Mouse (Mus musculus) stomach, postnatal 0 days (tissue): Measurements from ENCODE around the gene Fam3c. TPM values are rescaled to one million over a fixed set of nuclear protein-coding genes. Genes with fewer than 3 reads are reported as not detected.

Source experiments
- ATAC-seq: fragments of 200-750 bp; cut with Nextera tagmentation; 2 replicates; pipeline ENCODE4 v1.8.0; 2017; ENCODE audit not compliant: low FRiP score, low TSS enrichment
- DNase-seq: peaks from one replicate; pipeline ENCODE4 v3.0.0-alpha.2; 2016; ENCODE audit warnings: low spot score
- H3K27ac ChIP-seq: fragments of 300-500 bp; sonication (generic); replicated peaks from 2 replicates; pipeline ENCODE4 v1.5.1; 2014; ENCODE audit warnings: mild to moderate bottlenecking, control low read depth
- H3K27me3 ChIP-seq: fragments of 300-500 bp; sonication (generic); 2 replicates; pipeline ENCODE4 v1.6.1; 2014; ENCODE audit warnings: low read length; ENCODE audit not compliant: control insufficient read depth, insufficient read depth
- H3K36me3 ChIP-seq: fragments of 300-500 bp; sonication (generic); 2 replicates; pipeline ENCODE4 v1.6.1; 2014; ENCODE audit warnings: low read length, mixed read lengths; ENCODE audit not compliant: control insufficient read depth, insufficient read depth
- H3K4me1 ChIP-seq: fragments of 300-500 bp; sonication (generic); replicated peaks from 2 replicates; pipeline ENCODE4 v1.6.1; 2014; ENCODE audit warnings: antibody characterized with exemption; ENCODE audit not compliant: control insufficient read depth, insufficient read depth
- H3K4me2 ChIP-seq: fragments of 300-500 bp; sonication (generic); replicated peaks from 2 replicates; pipeline ENCODE4 v1.6.1; 2014; ENCODE audit warnings: low read depth, mild to moderate bottlenecking, control low read depth, moderate library complexity
- H3K4me3 ChIP-seq: fragments of 300-500 bp; sonication (generic); 2 replicates; pipeline ENCODE4 v1.5.1; 2014; ENCODE audit warnings: low read depth, low read length, control low read depth
- H3K9ac ChIP-seq: fragments of 300-500 bp; sonication (generic); 2 replicates; pipeline ENCODE4 v1.6.1; 2014; ENCODE audit warnings: mild to moderate bottlenecking, low read length, control low read depth, mixed read lengths
- H3K9me3 ChIP-seq: fragments of 300-500 bp; sonication (generic); 2 replicates; pipeline ENCODE4 v1.6.1; 2016; ENCODE audit warnings: low read length; ENCODE audit not compliant: control insufficient read depth
- CTCF ChIP-seq: IDR thresholded peaks from 2 replicates; pipeline ENCODE4 v1.5.1; 2016; ENCODE audit warnings: antibody characterized with exemption, low read depth, mild to moderate bottlenecking, moderate library complexity
- EP300 ChIP-seq: optimal IDR thresholded peaks from 2 replicates; pipeline ENCODE3; 2016; ENCODE audit warnings: antibody characterized with exemption
- WGBS: fragments of 180-500 bp; shearing (Covaris S2); extraction: QIAGEN DNeasy Blood & Tissue Kit; methylation state at CpG from one replicate; pipeline ENCODE4 v1.1.7; 2014; 5-methylcytosine and 5-hydroxymethylcytosine counted together
- polyA plus RNA-seq: library from polyadenylated mRNA; unstranded; fragments of >200 nt; fragmentation: Nextera tagmentation; extraction: Ambion mirVana; gene quantifications from 2 replicates; pipeline ENCODE4 v1.2.1, GENCODE M21; 2015

Fam3c gene
- polyA plus RNA-seq, 1 experiment from 2014 or later, result 99.4 TPM

- TF ChIP-seq EP300, result no peak
- TF ChIP-seq CTCF, result no peak
- no peaks in the 10 kb centered on the region for H3K27me3 ChIP-seq
- H3K9me3 ChIP-seq, result no peaks in the 10 kb centered on the region
- 83% methylated on average over 7 of the region's 7 CpGs for WGBS
- ATAC-seq, result no peak
- H3K27ac ChIP-seq, result no peak overlapping the region
- no peak overlapping the region for H3K9ac ChIP-seq
- no peak for DNase-seq
- H3K4me2 ChIP-seq, result no peak overlapping the region
- H3K4me1 ChIP-seq, result no peaks in the 10 kb centered on the region
- H3K4me3 ChIP-seq, result no peak overlapping the region
- no peaks in the 10 kb centered on the region for H3K36me3 ChIP-seq
Observed at GRCm38 (mm10) chr6:22398079-22398774, 42.2 kb upstream of the Fam3c start.

- H3K4me3 ChIP-seq, result no peak overlapping the region
- no peaks in the 10 kb centered on the region for H3K9me3 ChIP-seq
- WGBS, result 30% methylated on average over 3 of the region's 3 CpGs
- H3K4me1 ChIP-seq, result no peaks in the 10 kb centered on the region
- no peak overlapping the region for H3K9ac ChIP-seq
- no peaks in the 10 kb centered on the region for H3K36me3 ChIP-seq
- ATAC-seq (no peak), DNase-seq (no peak)
- no peaks in the 10 kb centered on the region for H3K27me3 ChIP-seq
- TF ChIP-seq EP300 (no peak), CTCF (no peak)
- H3K27ac ChIP-seq, result no peak overlapping the region
- no peak overlapping the region for H3K4me2 ChIP-seq
Observed at GRCm38 (mm10) chr6:22395207-22395606, 39.2 kb upstream of the Fam3c start.

GRCm38 (mm10) chr6:22390654-22391365, 34.8 kb upstream of the Fam3c start:
- H3K4me3 ChIP-seq, result no peak overlapping the region
- no peak for TF ChIP-seq CTCF
- TF ChIP-seq EP300, result no peak

GRCm38 (mm10) chr6:22385254-22385870, 29.3 kb upstream of the Fam3c start:
- H3K27ac ChIP-seq, result no peak overlapping the region
- no peak for ATAC-seq
- no peaks in the 10 kb centered on the region for H3K36me3 ChIP-seq
- no peaks in the 10 kb centered on the region for H3K4me1 ChIP-seq
- WGBS, result 89% methylated on average over 5 of the region's 5 CpGs
- no peaks in the 10 kb centered on the region for H3K27me3 ChIP-seq
- no peaks in the 10 kb centered on the region for H3K9me3 ChIP-seq
- no peak overlapping the region for H3K4me2 ChIP-seq
- no peak overlapping the region for H3K9ac ChIP-seq
- DNase-seq, result no peak
- TF ChIP-seq CTCF (no peak), EP300 (no peak)
- H3K4me3 ChIP-seq, result no peak overlapping the region

More at GRCm38 (mm10) chr6:22390654-22391365, 34.8 kb upstream of the Fam3c start:
- Histone ChIP-seq H3K27ac (no peak overlapping the region), H3K4me1 (no peaks in the 10 kb centered on the region), H3K27me3 (no peaks in the 10 kb centered on the region), H3K9me3 (no peaks in the 10 kb centered on the region), H3K9ac (no peak overlapping the region), H3K36me3 (no peaks in the 10 kb centered on the region), H3K4me2 (no peak overlapping the region)
- DNase-seq (no peak), ATAC-seq (no peak)
- 60% methylated on average over 13 of the region's 13 CpGs for WGBS

DNA sequence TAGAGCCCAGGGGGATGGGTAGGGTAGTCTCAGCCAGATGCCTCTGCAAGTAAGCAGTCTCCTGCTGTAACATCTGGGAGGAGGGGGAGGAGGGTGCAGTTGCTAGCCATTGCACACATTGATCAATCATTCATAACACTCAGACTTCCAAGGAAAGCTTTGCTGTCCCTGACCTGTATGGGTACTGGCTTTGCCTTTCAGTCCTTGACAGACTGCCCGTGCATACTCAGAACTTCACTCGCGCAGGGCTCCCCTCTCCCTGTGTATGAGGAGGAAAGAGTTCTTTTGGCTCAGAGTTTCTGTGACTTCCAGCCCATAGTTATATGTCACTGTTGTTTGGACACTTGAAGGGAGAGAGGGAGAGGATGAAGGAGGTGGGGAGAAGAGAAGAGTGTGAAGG, 24.2 kb upstream of the Fam3c start:
- H3K4me3 ChIP-seq, result no peak overlapping the region
- no peaks in the 10 kb centered on the region for H3K4me1 ChIP-seq
- TF ChIP-seq EP300, result no peak
- no peak for TF ChIP-seq CTCF
- no peaks in the 10 kb centered on the region for H3K27me3 ChIP-seq
- H3K27ac ChIP-seq, result no peak overlapping the region
- no peaks in the 10 kb centered on the region for H3K36me3 ChIP-seq
- DNase-seq, result no peak
- H3K4me2 ChIP-seq, result no peak overlapping the region
- no peaks in the 10 kb centered on the region for H3K9me3 ChIP-seq
- no peak for ATAC-seq
- H3K9ac ChIP-seq, result no peak overlapping the region
- 72% methylated on average over 3 of the region's 3 CpGs for WGBS

DNA sequence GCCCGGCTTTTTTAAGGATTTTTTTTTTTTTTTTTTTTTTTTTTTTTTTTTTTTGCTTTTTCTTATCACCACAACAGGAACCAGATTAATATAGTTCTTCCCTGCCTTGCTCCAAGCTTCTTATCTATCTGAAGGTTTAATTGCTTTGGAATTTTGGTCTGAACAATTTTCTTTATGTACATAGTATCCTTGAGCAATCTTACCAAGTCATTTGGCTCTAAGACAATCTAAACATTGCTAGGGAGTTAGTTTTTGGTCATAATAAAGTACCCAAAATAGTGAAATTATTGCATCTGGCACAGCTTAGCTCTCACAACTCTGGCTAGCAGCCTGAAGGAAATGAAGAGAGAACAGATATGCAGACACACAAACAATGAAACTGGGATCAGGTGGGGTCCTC, 23.8 kb upstream of the Fam3c start:
- no peak for TF ChIP-seq EP300
- TF ChIP-seq CTCF, result no peak
- H3K4me3 ChIP-seq, result no peak overlapping the region
- DNase-seq (no peak), ATAC-seq (no peak)
- H3K4me1 ChIP-seq, result no peaks in the 10 kb centered on the region
- no peak overlapping the region for H3K27ac ChIP-seq
- H3K27me3 ChIP-seq, result no peaks in the 10 kb centered on the region
- WGBS, result 86% methylated on average over 1 of the region's 1 CpGs
- H3K9ac ChIP-seq, result no peak overlapping the region
- H3K4me2 ChIP-seq, result no peak overlapping the region
- H3K36me3 ChIP-seq, result no peaks in the 10 kb centered on the region
- H3K9me3 ChIP-seq, result no peaks in the 10 kb centered on the region
